Mouse (Mus musculus): ENCODE measurements around the gene Adra1d.

The Adra1d gene

GRCm38 (mm10) chr2:131496125-131496820 lies 65.8 kb downstream of the Adra1d start:
- no peak for DNase-seq (ENCODE audit: low read depth, low spot score)

All from brain, embryonic 18.5 days (tissue).